Mouse (Mus musculus) lung, embryonic 14.5 days (tissue): ENCODE measurements around the gene Zfhx2. TPM values are rescaled to one million over a fixed set of nuclear protein-coding genes. Genes with fewer than 3 reads are reported as not detected.

ENCODE experiments used
- ATAC-seq: fragments of 200-750 bp; cut with Nextera tagmentation; 2 replicates; pipeline ENCODE4 v1.8.0; 2017; ENCODE audit warnings: mild to moderate bottlenecking, moderate TSS enrichment, moderate library complexity; ENCODE audit not compliant: insufficient read depth
- DNase-seq: peaks from one replicate; pipeline ENCODE4 v3.0.0-alpha.2; 2015
- H3K27ac ChIP-seq: fragments of 300-500 bp; sonication (generic); 2 replicates; pipeline ENCODE4 v1.5.1; 2014; ENCODE audit warnings: low read depth, mild to moderate bottlenecking, moderate library complexity
- H3K27me3 ChIP-seq: fragments of 300-500 bp; sonication (generic); 2 replicates; pipeline ENCODE4 v1.6.1; 2014; ENCODE audit warnings: low read length, control low read depth; ENCODE audit not compliant: insufficient read depth
- H3K36me3 ChIP-seq: fragments of 300-500 bp; sonication (generic); 2 replicates; pipeline ENCODE4 v1.6.1; 2014; ENCODE audit warnings: control low read depth; ENCODE audit not compliant: insufficient read depth
- H3K4me1 ChIP-seq: fragments of 300-500 bp; sonication (generic); 2 replicates; pipeline ENCODE4 v1.6.1; 2014; ENCODE audit warnings: antibody characterized with exemption, control low read depth; ENCODE audit not compliant: insufficient read depth
- H3K4me2 ChIP-seq: fragments of 300-500 bp; sonication (generic); 2 replicates; pipeline ENCODE4 v1.6.1; 2014; ENCODE audit warnings: mild to moderate bottlenecking
- H3K4me3 ChIP-seq: fragments of 300-500 bp; sonication (generic); 2 replicates; pipeline ENCODE4 v1.5.1; 2014; ENCODE audit warnings: low read depth, low read length
- H3K9ac ChIP-seq: fragments of 300-500 bp; sonication (generic); 2 replicates; pipeline ENCODE4 v1.6.1; 2014
- H3K9me3 ChIP-seq: fragments of 300-500 bp; sonication (generic); 2 replicates; pipeline ENCODE4 v1.6.1; 2016; ENCODE audit warnings: low read depth, low read length, control low read depth
- CTCF ChIP-seq: IDR thresholded peaks from 2 replicates; pipeline ENCODE4 v1.5.1; 2016; ENCODE audit warnings: antibody characterized with exemption, low read depth
- WGBS: fragments of 180-500 bp; shearing (Covaris S2); extraction: QIAGEN DNeasy Blood & Tissue Kit; methylation state at CpG from one replicate; pipeline ENCODE4 v1.1.7; 2014; 5-methylcytosine and 5-hydroxymethylcytosine counted together
- polyA plus RNA-seq: library from polyadenylated mRNA; unstranded; fragments of >200 nt; fragmentation: Nextera tagmentation; extraction: Ambion mirVana; gene quantifications from 2 replicates; pipeline ENCODE4 v1.2.1, GENCODE M21; 2014

Gene Zfhx2
- polyA plus RNA-seq, 1 experiment from 2014 or later = 3.5 TPM

DNA sequence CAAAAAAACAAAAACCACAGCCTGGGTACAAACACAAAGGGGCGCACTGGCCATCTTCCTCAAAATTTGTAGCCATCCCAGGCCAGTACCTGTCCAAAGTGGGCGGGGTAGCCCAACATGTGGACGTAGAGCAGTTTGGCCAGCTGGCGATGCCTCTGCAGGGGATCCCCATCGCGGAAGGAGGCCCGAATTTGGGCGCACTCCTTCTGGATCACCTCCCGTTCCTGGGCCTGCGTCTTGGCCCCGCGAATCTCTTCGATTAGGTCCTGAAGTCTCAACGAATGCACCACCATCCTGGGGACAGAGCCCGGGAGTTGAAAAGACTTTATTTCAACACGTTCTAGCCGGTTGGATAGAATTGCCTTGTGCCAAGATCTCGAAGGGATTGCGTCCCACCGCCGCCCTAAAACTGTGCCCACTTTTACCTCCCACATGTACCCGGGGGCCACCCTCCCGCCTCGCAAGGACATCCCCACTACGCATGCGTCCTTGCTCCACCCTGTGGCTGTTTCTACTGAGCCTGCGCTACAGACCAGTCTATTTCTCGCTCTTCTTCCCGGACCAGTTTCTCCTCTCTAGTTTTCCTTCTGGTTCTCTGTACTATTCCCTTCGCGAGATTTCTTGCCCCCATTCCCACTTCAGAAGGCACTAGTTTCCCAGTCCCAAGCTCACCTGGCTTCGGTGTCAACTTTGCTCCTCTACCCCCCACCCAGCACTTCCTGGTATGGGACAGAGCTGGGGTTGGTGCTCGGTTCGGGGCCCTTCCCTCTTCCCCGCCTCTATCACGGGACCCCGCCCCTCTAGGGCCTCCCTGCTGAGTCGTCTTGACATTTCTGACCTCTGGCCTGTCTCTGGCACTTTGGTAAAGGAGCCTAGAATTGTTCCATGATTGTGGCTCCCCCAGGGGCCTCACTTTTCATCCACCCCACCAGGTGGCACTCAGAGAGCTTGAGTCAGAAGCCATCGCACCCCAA, 14.0 kb upstream of the Zfhx2 start, which contains the start of gene Ap1g2:
Ap1g2 (minus strand) TSS at position 758 of the 974 bp plus-strand sequence.
- peak within 1 kb of the TSS; percentile 42 for H3K27ac ChIP-seq
- TF ChIP-seq CTCF = peak; percentile 40
- 1% methylated on average over 39 of the region's 39 CpGs for WGBS
- H3K4me2 ChIP-seq = peak within 1 kb of the TSS; percentile 79
- no peaks in the 10 kb centered on the region for H3K9me3 ChIP-seq
- H3K4me3 ChIP-seq = peak within 1 kb of the TSS; percentile 49
- H3K36me3 ChIP-seq = peaks cover 3% of the 10 kb centered on the region; the same call in 1 of the 2 replicates
- peak within 1 kb of the TSS; percentile 53 for H3K9ac ChIP-seq
- ATAC-seq (peak; percentile 79), DNase-seq (peak; percentile 86)
- H3K4me1 ChIP-seq = peaks cover 5% of the 10 kb centered on the region; the same call in 1 of the 2 replicates
- peaks cover 18% of the 10 kb centered on the region for H3K27me3 ChIP-seq

DNA sequence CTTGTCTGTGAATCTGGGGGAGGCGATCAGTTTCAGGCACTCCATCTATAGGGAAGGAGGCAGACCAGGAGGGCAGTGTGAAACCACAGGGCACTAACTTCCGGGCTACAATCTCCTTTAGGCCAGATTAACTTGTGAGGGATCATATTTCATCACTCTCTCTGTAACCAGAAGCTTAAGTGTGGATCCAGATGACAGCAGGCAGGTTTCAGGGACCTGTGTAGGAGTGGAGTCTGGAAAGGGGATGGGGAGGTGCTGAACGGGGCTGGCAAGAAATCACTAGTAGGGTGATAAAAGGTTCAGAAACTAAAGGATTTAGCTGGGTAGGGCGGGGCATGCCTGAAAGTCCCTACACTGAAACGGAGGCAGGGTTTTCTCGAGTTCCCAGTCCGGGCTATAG, 13.3 kb upstream of the Zfhx2 start:
- WGBS = 5% methylated on average over 7 of the region's 7 CpGs
- peak overlapping the region; percentile 49 for H3K4me3 ChIP-seq
- peaks cover 11% of the 10 kb centered on the region for H3K27me3 ChIP-seq
- no peak for TF ChIP-seq CTCF
- peaks cover 5% of the 10 kb centered on the region; the same call in 1 of the 2 replicates for H3K36me3 ChIP-seq
- no peaks in the 10 kb centered on the region for H3K9me3 ChIP-seq
- ATAC-seq = no peak
- no peak overlapping the region for H3K27ac ChIP-seq
- H3K9ac ChIP-seq = peak overlapping the region; percentile 53; the same call in 1 of the 2 replicates
- DNase-seq = no peak
- H3K4me2 ChIP-seq = peak overlapping the region; percentile 79
- peaks cover 5% of the 10 kb centered on the region; the same call in 1 of the 2 replicates for H3K4me1 ChIP-seq

DNA sequence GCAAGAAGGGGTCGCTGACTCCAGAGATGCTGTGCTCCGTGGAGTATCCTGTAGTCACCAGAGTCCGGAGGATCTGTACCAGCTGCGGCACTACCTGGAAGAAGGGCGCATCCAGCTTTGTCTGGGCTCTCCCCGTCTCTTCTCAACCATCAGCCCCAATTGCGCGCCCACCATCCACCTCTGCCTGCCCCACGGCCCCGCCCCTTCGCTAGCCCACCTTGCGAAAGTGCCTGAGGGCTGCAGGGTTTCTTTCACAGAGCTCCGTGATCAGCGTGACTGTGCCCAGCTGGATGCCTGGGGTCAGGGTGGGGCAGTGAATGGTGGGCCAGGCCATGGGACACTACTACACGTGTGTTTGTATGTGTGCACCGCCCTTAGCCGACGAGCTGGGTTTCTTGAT, 12.2 kb upstream of the Zfhx2 start:
- no peak for ATAC-seq
- H3K27ac ChIP-seq = no peak overlapping the region
- peaks cover 3% of the 10 kb centered on the region; the same call in 1 of the 2 replicates for H3K4me1 ChIP-seq

DNA sequence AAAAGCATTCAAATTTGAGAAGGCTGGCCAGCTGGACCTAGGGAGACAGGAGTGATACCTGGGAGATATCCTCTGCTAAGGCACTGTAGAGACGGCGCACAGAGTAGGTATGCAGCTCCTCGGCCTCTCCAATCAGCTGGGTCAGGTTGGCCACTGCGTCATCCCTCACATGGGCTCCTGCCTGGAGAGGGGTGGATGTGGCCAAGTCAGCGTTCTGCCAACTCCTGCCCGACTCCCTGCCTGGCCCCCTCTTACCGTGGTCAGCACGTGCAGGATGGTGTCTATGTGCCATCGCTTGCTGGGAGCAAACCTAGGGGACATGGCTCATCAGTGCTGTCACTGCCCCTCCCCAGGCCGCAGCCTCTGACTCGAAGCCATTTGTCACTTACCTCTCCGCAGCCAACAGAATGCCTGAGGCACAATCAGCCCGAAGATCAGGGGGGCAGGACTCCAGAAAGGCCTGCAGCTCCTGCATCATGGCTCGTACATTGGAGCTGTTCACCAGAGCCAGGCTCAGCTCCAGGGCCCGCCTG, 10.2 kb upstream of the Zfhx2 start:
- Histone ChIP-seq H3K36me3 (peaks cover 20% of the 10 kb centered on the region; the same call in 1 of the 2 replicates), H3K9me3 (no peaks in the 10 kb centered on the region), H3K9ac (no peak overlapping the region), H3K27me3 (no peaks in the 10 kb centered on the region), H3K4me1 (no peaks in the 10 kb centered on the region), H3K27ac (no peak overlapping the region), H3K4me2 (no peak overlapping the region), H3K4me3 (no peak overlapping the region)
- WGBS = 79% methylated on average over 15 of the region's 15 CpGs
- ATAC-seq (no peak), DNase-seq (no peak)
- TF ChIP-seq CTCF = no peak

More for the DNA sequence above, 12.2 kb upstream of the Zfhx2 start:
- no peak overlapping the region for H3K4me3 ChIP-seq
- H3K36me3 ChIP-seq = peaks cover 5% of the 10 kb centered on the region; the same call in 1 of the 2 replicates
- H3K27me3 ChIP-seq = peaks cover under 1% of the 10 kb centered on the region; the same call in 1 of the 2 replicates
- H3K9me3 ChIP-seq = no peaks in the 10 kb centered on the region
- 81% methylated on average over 18 of the region's 18 CpGs for WGBS
- TF ChIP-seq CTCF = no peak
- H3K4me2 ChIP-seq = no peak overlapping the region
- no peak overlapping the region for H3K9ac ChIP-seq
- no peak for DNase-seq

DNA sequence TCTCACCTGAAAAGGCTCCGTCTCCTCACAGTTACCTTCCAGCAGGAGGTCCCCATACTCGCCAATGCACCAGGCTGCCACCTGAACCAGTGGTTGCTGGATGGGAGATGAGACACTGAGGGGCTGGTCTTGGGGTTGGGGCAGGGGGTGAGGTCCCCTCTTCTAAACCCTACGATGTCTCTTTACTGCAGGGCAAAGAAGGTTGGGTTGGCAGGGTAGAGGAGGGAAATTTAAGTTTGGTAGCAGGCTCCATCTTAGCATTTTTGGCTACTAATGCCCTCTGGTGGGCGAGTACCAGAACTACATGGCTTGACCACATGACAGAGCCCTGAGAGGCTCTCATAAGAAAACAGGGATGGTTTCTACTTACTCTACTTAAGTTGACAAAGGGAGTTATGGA, 9.5 kb upstream of the Zfhx2 start:
- DNase-seq = peak; percentile 84

DNA sequence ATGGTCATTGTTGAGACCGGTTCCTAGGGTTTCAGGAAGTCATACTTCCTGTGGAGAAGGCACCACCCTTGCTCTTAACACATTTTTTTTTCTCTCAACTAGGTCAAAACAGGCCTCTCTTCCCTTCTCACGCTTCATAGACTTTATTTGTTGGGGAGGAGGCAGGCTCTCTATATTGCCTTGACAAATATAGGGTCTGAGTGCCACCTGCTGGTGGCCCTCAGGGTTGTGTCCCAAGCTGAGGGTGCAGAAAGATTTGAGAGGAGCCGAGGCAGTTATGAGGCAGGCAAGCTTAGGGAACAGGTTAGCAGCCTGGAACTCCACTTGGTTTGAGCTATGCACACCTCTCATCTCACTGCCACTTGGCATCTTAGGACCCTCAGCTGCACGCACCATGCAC, 5.9 kb upstream of the Zfhx2 start:
- WGBS = 45% methylated on average over 4 of the region's 4 CpGs
- Histone ChIP-seq H3K36me3 (peaks cover 21% of the 10 kb centered on the region; the same call in 1 of the 2 replicates), H3K4me1 (peaks cover 12% of the 10 kb centered on the region), H3K9ac (no peak overlapping the region), H3K27me3 (no peaks in the 10 kb centered on the region), H3K27ac (no peak overlapping the region), H3K9me3 (no peaks in the 10 kb centered on the region), H3K4me2 (no peak overlapping the region), H3K4me3 (no peak overlapping the region)
- ATAC-seq = no peak
- DNase-seq = peak; percentile 74
- TF ChIP-seq CTCF = peak; percentile 73

More for the DNA sequence above, 9.5 kb upstream of the Zfhx2 start:
- Histone ChIP-seq H3K27me3 (no peaks in the 10 kb centered on the region), H3K4me3 (no peak overlapping the region), H3K9me3 (no peaks in the 10 kb centered on the region), H3K27ac (no peak overlapping the region), H3K9ac (no peak overlapping the region), H3K4me2 (no peak overlapping the region), H3K4me1 (peaks cover 2% of the 10 kb centered on the region; the same call in 1 of the 2 replicates), H3K36me3 (peaks cover 21% of the 10 kb centered on the region; the same call in 1 of the 2 replicates)
- ATAC-seq = no peak
- 47% methylated on average over 4 of the region's 4 CpGs for WGBS
- peak; percentile 78 for TF ChIP-seq CTCF

DNA sequence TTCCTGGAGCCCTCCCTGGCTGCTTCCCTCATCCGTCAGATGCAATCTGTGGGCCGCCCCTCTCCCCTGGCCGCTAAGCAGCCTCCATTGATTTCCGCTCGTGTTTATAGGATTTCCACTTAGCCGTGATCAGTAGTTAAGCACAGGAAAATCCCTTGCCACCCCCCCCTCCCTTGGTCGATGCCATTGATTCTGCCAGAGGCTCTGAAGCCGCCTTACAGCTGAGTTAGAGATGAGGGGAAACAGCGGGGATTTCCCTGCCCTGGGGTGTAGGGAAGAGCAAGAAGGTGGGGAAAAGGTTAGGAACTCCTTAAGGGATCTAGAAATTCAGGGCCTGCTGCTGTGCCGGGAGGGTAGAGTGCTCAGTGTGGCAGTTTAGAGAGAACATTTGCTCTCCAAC, 5.5 kb upstream of the Zfhx2 start:
- Histone ChIP-seq H3K4me1 (peaks cover 12% of the 10 kb centered on the region), H3K27ac (no peak overlapping the region), H3K9me3 (no peaks in the 10 kb centered on the region), H3K4me2 (no peak overlapping the region), H3K27me3 (no peaks in the 10 kb centered on the region), H3K36me3 (peaks cover 21% of the 10 kb centered on the region; the same call in 1 of the 2 replicates), H3K9ac (no peak overlapping the region), H3K4me3 (no peak overlapping the region)
- DNase-seq (no peak), ATAC-seq (no peak)
- no peak for TF ChIP-seq CTCF
- WGBS = 70% methylated on average over 10 of the region's 10 CpGs
